Mouse (Mus musculus) lung, embryonic 15.5 days (tissue): ENCODE data around the gene Clec4g. TPM values are rescaled to one million over a fixed set of nuclear protein-coding genes. Genes with fewer than 3 reads are reported as not detected.
"Not testable (repeated sequence)": the region's sequence is repeated elsewhere in the genome, so short reads cannot be mapped to it uniquely, and the experiment has no call there.

ENCODE experiments used
- ATAC-seq: fragments of 200-750 bp; cut with Nextera tagmentation; 2 replicates; pipeline ENCODE4 v1.8.0; 2017; ENCODE audit warnings: moderate number of reproducible peaks, borderline replicate concordance; ENCODE audit not compliant: low FRiP score, low TSS enrichment; ENCODE audit errors: extremely low read depth
- H3K27ac ChIP-seq: fragments of 300-500 bp; sonication (generic); 2 replicates; pipeline ENCODE4 v1.5.1; 2015; ENCODE audit warnings: moderate library complexity, mild to moderate bottlenecking, inconsistent platforms
- H3K27me3 ChIP-seq: fragments of 300-500 bp; sonication (generic); 2 replicates; pipeline ENCODE4 v1.6.1; 2015; ENCODE audit warnings: inconsistent platforms
- H3K36me3 ChIP-seq: fragments of 300-500 bp; sonication (generic); 2 replicates; pipeline ENCODE4 v1.6.1; 2015; ENCODE audit warnings: inconsistent platforms
- H3K4me1 ChIP-seq: fragments of 300-500 bp; sonication (generic); 2 replicates; pipeline ENCODE4 v1.6.1; 2015; ENCODE audit warnings: inconsistent platforms
- H3K4me2 ChIP-seq: fragments of 300-500 bp; sonication (generic); 2 replicates; pipeline ENCODE4 v1.6.1; 2015; ENCODE audit warnings: inconsistent platforms, mild to moderate bottlenecking, moderate library complexity
- H3K4me3 ChIP-seq: fragments of 300-500 bp; sonication (generic); 2 replicates; pipeline ENCODE4 v1.5.1; 2015; ENCODE audit warnings: mild to moderate bottlenecking, inconsistent platforms
- H3K9ac ChIP-seq: fragments of 300-500 bp; sonication (generic); 2 replicates; pipeline ENCODE4 v1.6.1; 2015; ENCODE audit warnings: inconsistent platforms
- H3K9me3 ChIP-seq: fragments of 300-500 bp; sonication (generic); 2 replicates; pipeline ENCODE4 v1.6.1; 2016; ENCODE audit warnings: inconsistent platforms
- WGBS: fragments of 180-500 bp; shearing (Covaris S2); methylation state at CpG from one replicate; pipeline ENCODE4 v1.1.7; 2015; 5-methylcytosine and 5-hydroxymethylcytosine counted together
- polyA plus RNA-seq: library from polyadenylated mRNA; unstranded; fragments of >200 nt; fragmentation: Nextera tagmentation; extraction: Ambion mirVana; gene quantifications from 2 replicates; pipeline ENCODE4 v1.2.1, GENCODE M21; 2015

The Clec4g gene
- 0.40 and 0.47 TPM in 2 replicates for polyA plus RNA-seq

DNA sequence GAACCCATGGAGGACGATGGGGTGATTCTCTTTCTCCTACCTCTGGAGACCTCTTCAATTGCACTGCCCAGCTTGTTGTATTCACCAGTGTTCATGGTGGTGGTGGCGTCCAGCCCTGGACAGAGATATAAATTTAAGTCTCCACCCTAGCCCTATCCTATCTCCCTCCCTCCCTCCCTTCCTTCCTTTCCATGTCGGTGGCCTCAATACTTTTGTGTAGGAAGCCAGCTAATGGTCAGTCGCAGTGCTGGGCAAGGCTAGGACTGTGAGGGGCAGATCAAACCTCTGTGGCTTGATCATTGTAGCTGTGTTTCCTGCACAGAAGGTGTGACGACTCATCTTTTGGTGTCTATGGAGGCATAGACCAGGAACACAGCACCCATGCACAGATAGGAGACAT is at the start of gene Clec4g:
Gene Clec4g, minus strand, starts transcription at position 101 of the 400 bp plus-strand sequence.
- Histone ChIP-seq H3K9ac (no peak within 1 kb of the TSS), H3K4me2 (no peak within 1 kb of the TSS), H3K27ac (no peak within 1 kb of the TSS), H3K9me3 (no peaks in the 10 kb centered on the region), H3K4me1 (no peaks in the 10 kb centered on the region), H3K27me3 (no peaks in the 10 kb centered on the region), H3K4me3 (no peak within 1 kb of the TSS), H3K36me3 (no peaks in the 10 kb centered on the region)
- WGBS = 57% methylated on average over 5 of the region's 5 CpGs
- no peak for ATAC-seq

DNA sequence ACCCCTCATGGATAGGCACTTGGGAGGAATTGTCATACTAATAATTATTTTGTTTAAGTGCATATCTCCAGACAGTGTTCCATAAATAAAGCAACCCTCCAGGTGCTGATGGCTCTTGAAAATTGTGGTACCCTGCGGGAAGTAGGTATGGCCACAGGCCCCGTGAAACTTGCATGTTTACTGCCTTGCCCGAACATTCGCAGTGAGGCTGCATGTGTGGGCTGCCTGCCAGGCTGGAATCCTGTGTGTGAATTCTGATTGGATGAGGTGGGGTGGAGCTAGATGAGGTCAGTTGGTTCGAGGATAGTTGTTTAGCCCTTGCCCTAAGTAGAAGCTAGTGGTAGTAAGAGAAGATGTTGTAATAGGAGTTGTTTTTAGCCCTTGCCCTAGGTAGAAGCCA is 48.2 kb upstream of the Clec4g start:
- not testable (repeated sequence) for H3K4me2 ChIP-seq, H3K4me1 ChIP-seq, H3K27me3 ChIP-seq, H3K27ac ChIP-seq, H3K9me3 ChIP-seq, H3K4me3 ChIP-seq, ATAC-seq, H3K36me3 ChIP-seq, H3K9ac ChIP-seq
- WGBS = 80% methylated on average over 5 of the region's 5 CpGs

DNA sequence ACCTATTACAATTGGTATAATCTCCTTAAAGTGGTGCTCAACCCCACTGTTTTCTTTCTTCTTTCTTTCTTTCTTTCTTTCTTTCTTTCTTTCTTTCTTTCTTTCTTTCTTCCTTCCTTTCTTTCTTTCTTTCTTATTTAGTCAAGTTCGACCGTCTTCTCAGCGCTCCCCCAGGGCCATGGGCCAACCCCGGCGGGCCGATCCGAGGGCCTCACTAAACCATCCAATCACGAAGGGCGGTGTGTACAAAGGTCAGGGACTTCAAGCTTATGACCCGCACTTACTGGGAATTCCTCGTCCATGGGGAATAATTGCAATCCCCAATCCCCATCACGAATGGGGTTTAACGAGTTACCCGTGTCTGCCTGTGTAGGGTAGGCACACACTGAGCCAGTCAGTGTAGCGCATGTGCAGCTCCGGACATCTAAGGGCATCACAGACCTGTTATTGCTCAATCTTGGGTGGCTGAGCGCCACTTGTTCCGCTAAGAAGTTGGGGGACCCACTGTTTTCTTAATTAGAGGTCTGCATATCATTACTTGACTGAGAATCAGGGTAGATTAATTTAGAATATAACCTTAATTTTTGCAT is 33.9 kb upstream of the Clec4g start:
- Histone ChIP-seq H3K4me1 (no peaks in the 10 kb centered on the region), H3K9ac (no peak overlapping the region), H3K4me2 (no peak overlapping the region), H3K36me3 (no peaks in the 10 kb centered on the region), H3K27ac (no peak overlapping the region), H3K9me3 (no peaks in the 10 kb centered on the region), H3K27me3 (no peaks in the 10 kb centered on the region), H3K4me3 (no peak overlapping the region)
- WGBS = 65% methylated on average over 18 of the region's 18 CpGs
- peak; percentile 100 for ATAC-seq

DNA sequence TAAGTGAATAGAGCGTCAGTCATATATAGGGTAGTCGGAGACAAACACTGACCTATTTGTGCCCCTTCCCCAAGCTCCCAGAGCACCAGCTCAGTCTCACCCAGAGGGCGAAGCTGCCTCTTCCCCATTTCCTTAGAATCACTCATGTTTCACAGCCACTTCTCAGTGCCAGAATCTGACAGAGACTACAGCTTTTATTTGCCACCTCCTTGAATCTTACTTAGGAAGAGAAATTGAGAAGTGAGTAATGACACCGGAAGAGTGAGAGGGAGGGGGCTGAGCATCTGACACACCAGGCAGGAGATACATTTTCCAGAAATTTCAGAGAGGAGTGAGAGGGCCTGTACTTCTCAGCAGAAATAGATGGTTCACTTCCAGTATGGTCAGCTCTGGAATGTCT is 28.3 kb upstream of the Clec4g start, which contains the start of gene Cd209a:
Gene Cd209a, minus strand, starts transcription at position 224 of the 400 bp plus-strand sequence.
- ATAC-seq = no peak
- Histone ChIP-seq H3K36me3 (no peaks in the 10 kb centered on the region), H3K9me3 (no peaks in the 10 kb centered on the region), H3K4me1 (no peaks in the 10 kb centered on the region), H3K27ac (no peak within 1 kb of the TSS), H3K9ac (no peak within 1 kb of the TSS), H3K4me3 (no peak within 1 kb of the TSS), H3K4me2 (no peak within 1 kb of the TSS), H3K27me3 (no peaks in the 10 kb centered on the region)
- 85% methylated on average over 4 of the region's 4 CpGs for WGBS

DNA sequence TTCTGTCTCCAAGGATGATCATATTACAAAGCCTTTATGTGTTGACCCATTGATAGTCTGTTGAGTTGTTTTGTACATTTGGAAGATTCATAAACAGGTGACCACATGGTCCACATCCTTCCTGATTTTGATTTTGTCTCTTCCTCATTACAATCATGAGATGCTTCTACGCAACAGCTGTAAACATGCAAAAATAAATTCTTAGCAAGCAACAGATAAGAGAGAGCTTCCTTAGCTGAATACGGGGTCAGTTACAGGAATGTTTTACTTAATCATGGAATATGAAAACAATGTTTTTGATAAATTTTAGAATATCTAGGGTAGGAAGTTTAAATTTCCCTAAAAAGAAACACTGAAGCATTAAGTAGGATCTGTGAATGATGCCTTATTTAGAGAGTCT is 16.5 kb upstream of the Clec4g start:
- ATAC-seq = no peak
- Histone ChIP-seq H3K4me3 (no peak overlapping the region), H3K27me3 (no peaks in the 10 kb centered on the region), H3K9me3 (no peaks in the 10 kb centered on the region), H3K27ac (no peak overlapping the region), H3K4me2 (no peak overlapping the region), H3K4me1 (no peaks in the 10 kb centered on the region), H3K9ac (no peak overlapping the region), H3K36me3 (no peaks in the 10 kb centered on the region)
- 70% methylated on average over 2 of the region's 2 CpGs for WGBS

DNA sequence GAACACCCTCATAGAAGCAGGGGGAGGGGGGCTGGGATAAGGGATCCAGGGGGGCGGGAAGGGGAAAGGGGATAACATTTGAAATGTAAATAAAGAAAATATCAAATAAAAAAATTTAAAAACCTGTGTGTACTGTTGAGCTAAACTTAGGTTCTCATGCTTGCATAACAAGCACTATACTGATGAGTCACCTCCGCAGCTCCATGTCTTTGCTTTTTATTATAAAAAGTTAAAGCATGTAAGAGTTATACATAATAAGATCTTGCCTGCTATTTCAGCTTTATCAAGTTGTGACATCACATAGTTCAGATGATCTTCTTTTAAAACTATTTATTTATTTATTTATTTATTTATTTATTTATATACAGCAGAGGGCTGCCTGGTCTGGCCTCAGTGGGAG is 15.1 kb upstream of the Clec4g start:
- no peak overlapping the region for H3K9ac ChIP-seq
- H3K4me3 ChIP-seq = no peak overlapping the region
- H3K27me3 ChIP-seq = no peaks in the 10 kb centered on the region
- H3K36me3 ChIP-seq = no peaks in the 10 kb centered on the region
- no peaks in the 10 kb centered on the region for H3K4me1 ChIP-seq
- 82% methylated on average over 2 of the region's 2 CpGs for WGBS
- no peak for ATAC-seq
- no peak overlapping the region for H3K4me2 ChIP-seq
- no peak overlapping the region for H3K27ac ChIP-seq
- H3K9me3 ChIP-seq = no peaks in the 10 kb centered on the region

DNA sequence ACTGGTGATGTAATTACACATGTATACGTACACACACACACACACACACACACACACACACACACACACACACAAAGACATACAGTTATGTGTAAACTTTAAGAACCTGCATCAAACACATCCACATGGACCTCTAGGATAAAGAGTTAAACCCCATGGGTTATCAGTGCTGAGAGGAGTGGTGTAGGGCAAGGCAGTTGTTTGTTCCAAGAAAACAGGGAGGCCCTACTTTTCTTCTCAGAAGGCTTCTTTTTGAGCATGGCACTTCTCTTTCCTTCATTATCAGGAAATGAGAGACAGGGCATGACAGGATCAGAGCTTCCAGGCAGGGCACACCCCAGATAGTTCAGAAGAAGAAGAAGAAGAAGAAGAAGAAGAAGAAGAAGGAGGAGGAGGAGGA is 13.6 kb upstream of the Clec4g start:
- no peaks in the 10 kb centered on the region for H3K27me3 ChIP-seq
- H3K27ac ChIP-seq = no peak overlapping the region
- no peaks in the 10 kb centered on the region for H3K36me3 ChIP-seq
- H3K9ac ChIP-seq = no peak overlapping the region
- H3K4me1 ChIP-seq = no peaks in the 10 kb centered on the region
- ATAC-seq = no peak
- no peaks in the 10 kb centered on the region for H3K9me3 ChIP-seq
- 38% methylated on average over 1 of the region's 1 CpGs for WGBS
- H3K4me2 ChIP-seq = no peak overlapping the region
- H3K4me3 ChIP-seq = no peak overlapping the region

DNA sequence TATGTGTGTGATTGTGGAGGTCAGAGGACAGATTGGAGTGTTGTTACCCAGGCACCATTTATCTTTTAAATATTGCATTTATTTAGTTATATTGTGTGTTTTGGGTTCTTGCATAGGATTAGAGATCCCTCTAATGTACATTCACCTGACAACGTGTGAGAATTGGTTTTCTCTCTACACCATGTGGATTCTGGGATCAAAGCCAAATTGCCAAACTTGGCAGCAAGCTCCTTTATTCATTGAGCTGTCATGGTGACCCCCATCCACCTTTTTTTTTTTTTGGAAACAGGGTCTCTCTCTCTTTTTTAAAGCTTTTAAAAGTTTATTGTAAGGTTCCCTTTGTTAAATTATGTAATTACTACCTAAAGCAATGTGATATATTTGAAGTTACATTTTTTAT is 590 bp upstream of the Clec4g start:
- no peak for ATAC-seq
- WGBS = 26% methylated on average over 1 of the region's 1 CpGs

DNA sequence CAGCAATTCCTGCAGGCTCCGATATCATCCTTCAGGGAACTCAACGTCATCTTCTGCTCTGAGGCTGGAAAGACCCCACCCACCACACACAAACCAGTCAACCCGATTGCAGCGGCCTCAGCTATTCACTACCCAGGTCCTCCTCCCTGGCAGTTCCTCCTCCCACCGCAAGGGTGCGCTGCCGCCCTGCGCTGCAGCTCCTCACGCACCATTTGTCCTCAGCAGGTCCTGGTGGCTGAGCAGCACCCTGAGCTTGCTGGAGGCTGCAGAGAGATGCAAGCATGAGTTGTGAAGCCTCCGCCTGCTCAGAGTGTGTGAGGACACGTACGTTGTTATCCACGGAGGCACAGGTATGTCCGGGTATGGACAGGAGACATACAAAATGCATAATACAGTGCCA is 1.9 kb downstream of the Clec4g start:
- H3K36me3 ChIP-seq = no peaks in the 10 kb centered on the region
- 12% methylated on average over 14 of the region's 14 CpGs for WGBS
- no peak overlapping the region for H3K4me2 ChIP-seq
- no peak overlapping the region for H3K27ac ChIP-seq
- H3K4me3 ChIP-seq = no peak overlapping the region
- H3K9me3 ChIP-seq = no peaks in the 10 kb centered on the region
- no peaks in the 10 kb centered on the region for H3K4me1 ChIP-seq
- H3K9ac ChIP-seq = no peak overlapping the region
- ATAC-seq = peak; percentile 43; the same call in 1 of the 2 replicates
- H3K27me3 ChIP-seq = no peaks in the 10 kb centered on the region

More for the DNA sequence above, 590 bp upstream of the Clec4g start:
- Histone ChIP-seq H3K9me3 (no peaks in the 10 kb centered on the region), H3K27ac (no peak overlapping the region), H3K27me3 (no peaks in the 10 kb centered on the region), H3K4me3 (no peak overlapping the region), H3K36me3 (no peaks in the 10 kb centered on the region), H3K9ac (no peak overlapping the region), H3K4me2 (no peak overlapping the region), H3K4me1 (no peaks in the 10 kb centered on the region)

DNA sequence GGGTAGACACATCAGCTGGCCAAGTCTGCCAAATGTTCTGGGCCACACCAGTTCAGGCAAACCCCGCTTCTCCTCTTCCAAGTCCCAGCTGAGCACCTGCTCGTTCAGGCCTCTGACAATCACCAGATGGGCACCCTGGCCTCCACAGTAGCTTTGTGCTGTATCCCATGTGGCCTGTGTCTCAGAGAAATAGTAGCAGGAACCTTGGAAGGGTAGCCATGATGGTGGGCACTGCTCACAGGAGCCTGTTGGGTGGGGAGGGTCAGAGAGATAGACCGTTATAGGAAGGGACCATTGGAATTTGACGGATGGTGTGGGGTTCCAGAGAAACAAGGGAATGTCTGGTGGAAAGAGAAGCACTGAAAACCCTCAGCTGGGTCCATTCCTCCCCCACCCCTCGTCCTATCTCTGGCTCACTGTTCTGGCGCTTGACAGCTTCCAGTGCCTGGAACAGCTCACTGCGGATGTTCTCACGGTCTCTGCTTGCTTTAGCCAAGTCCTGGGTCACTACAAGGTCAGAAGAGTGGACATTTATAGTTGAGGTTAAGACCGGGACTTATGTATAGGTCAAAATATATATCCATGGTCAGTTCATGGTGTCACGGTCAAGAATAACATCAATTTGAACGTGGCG is 3.0 kb downstream of the Clec4g start:
- Histone ChIP-seq H3K36me3 (no peaks in the 10 kb centered on the region), H3K27me3 (no peaks in the 10 kb centered on the region), H3K4me1 (no peaks in the 10 kb centered on the region), H3K4me3 (no peak overlapping the region), H3K9me3 (no peaks in the 10 kb centered on the region), H3K9ac (no peak overlapping the region), H3K27ac (no peak overlapping the region), H3K4me2 (no peak overlapping the region)
- no peak for ATAC-seq
- WGBS = 67% methylated on average over 12 of the region's 12 CpGs

DNA sequence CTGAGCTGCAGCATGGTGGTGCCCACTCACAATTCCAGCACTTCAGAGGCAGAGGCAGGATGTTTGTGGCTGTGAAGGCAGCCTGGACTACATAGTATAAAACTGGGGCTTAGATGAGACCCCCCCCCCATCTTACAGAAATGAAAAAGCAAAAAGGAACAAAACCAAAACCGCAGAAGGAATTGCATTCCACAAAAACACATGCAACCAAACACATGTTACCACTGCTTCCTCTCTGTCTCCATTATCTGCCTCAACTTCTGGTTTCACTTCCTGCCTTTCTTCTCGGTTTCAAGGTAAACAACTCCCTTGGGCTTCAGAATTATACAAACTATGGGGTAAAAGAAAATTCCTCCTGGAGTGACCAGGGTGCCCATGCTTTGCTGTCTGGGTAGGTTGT is 8.8 kb downstream of the Clec4g start:
- Histone ChIP-seq H3K36me3 (no peaks in the 10 kb centered on the region), H3K9me3 (no peaks in the 10 kb centered on the region), H3K27me3 (no peaks in the 10 kb centered on the region), H3K4me2 (no peak overlapping the region), H3K4me3 (no peak overlapping the region), H3K27ac (no peak overlapping the region), H3K4me1 (no peaks in the 10 kb centered on the region), H3K9ac (no peak overlapping the region)
- ATAC-seq = no peak
- 32% methylated on average over 2 of the region's 2 CpGs for WGBS

DNA sequence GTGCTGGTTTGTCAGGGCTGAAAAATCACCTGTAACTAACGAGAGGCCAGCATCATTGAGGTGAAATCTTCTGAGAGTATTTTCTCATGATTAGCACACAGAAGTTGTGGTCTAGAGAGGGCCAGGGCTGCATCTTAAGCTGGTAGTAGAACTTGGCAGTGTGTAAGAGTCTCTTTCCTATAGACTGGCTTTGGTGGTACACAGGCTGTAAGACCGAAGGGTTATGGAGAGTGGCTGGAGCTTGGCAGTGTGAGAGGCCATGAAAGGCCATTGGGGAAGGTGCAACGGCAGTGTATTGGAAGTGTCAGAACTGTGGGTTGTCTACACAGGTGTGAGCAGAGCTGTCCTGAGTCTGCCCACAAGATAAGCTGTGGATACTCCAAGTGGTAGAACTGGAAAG is 10.1 kb downstream of the Clec4g start:
- Histone ChIP-seq H3K27me3 (no peaks in the 10 kb centered on the region), H3K4me2 (no peak overlapping the region), H3K36me3 (no peaks in the 10 kb centered on the region), H3K9ac (no peak overlapping the region), H3K27ac (no peak overlapping the region), H3K9me3 (no peaks in the 10 kb centered on the region), H3K4me3 (no peak overlapping the region), H3K4me1 (no peaks in the 10 kb centered on the region)
- WGBS = 78% methylated on average over 3 of the region's 3 CpGs
- ATAC-seq = no peak
